Mouse (Mus musculus) mature B cell (primary cell): ENCODE measurements around the gene Sohlh1.
"Not testable (repeated sequence)": the region's sequence is repeated elsewhere in the genome, so short reads cannot be mapped to it uniquely, and the experiment has no call there.

Experiments
- in situ Hi-C: fragments of 300-500 bp; cut with MboI; formaldehyde crosslinking; loops from 2 replicates; pipeline ENCODE4 v1.14.3; 2019

Sohlh1 gene

GRCm38 (mm10) chr2:25842161-25842560, 4.9 kb downstream of the Sohlh1 start:
- in situ Hi-C loops: no loop called here

- in situ Hi-C loops: no loop called here
Observed at GRCm38 (mm10) chr2:25836291-25836690, 10.8 kb downstream of the Sohlh1 start.

DNA sequence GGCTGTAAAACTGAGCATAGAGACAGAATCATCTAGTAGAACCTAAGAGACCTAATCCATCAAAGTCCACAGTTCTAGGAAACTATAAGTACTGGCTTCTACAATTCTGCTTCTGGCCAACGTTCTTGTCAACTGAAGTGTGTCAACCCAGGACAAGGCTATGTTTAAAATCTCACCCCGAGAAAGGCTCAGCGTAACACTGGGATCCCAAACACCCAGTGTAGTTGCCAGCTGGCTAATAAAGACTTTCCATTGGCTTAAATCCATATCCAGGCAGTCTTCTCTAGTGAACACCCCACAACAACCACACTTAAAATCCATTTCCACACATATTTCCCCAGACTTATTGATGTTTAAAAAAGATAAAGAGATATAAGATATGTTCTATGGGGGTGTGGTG, 16.3 kb downstream of the Sohlh1 start:
- in situ Hi-C loops: no loop called here

DNA sequence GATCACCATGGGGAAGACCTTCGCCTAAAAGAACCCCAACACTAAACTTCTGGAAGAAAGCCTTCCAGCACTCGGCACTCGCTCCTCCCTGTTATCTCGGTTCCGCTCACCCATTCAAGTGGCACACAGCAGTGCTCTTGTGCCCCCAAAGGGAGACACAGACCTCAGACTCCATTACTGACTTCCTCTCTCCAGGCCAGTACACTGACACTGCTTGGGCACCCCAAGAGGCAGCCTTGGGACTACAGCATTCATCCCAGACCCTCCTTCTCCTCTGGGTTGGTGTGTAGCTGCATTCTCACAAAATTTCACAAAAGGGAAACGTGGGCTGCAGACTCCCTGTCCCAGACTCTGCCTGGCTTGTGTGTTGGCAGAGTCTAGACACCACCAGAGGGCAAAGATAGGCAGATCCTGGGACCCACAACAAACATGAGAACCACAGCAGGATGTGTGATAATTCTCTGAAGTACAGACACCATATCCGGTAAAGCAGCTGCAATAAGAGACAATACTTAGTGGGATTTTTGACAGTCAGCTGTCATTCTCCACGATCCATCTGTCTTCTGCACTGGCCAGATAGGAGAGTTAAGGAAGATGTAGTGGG, 18.6 kb downstream of the Sohlh1 start:
- in situ Hi-C loops: no loop called here

DNA sequence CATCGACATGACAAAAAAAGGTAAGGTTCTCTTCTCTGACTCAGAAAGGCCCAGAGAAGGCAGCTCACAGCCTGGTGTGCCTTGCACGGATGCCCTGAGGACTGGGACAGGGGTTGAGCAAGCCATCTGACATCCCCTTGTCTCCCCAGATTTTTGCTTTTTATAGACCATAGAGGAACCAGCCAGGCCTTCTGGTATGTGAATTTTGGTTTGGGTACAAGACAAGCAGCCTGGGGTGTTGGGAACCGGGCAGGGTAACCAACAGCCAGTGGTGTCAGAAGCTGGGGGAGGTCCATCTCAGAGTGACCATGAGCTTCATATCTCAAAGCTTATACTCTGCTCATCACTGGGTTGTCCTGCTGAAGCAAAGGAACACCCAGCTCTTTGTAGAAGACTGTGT, 22.3 kb downstream of the Sohlh1 start:
- in situ Hi-C loops: no loop called here

- in situ Hi-C loops: no loop called here
Observed at GRCm38 (mm10) chr2:25822806-25823205, 24.2 kb downstream of the Sohlh1 start, which contains the start of gene Lcn9. TSS of gene Lcn9 (plus strand) at chr2:25823153.

DNA sequence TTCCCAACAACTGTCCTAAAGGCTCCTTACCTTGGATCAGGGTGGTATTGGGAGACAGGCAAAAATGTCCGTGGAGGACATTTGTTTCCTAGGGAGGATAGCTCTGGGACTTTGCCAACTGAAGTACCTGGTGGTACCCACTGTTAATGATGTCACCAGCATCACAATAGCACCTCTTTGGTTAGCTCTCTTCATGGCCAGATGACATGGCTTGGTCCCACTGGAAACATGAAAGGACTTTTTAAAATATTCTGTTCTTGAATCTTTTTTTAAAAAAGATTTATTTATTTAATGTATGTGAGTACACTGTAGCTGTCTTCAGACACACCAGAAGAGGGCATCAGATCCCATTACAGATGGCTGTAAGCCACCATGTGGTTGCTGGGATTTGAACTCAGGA, 31.3 kb downstream of the Sohlh1 start, which contains the start of gene Glt6d1:
Gene Glt6d1 (minus strand): TSS at position 101 of the 400 bp plus-strand sequence.
- in situ Hi-C loops: not testable (repeated sequence)

DNA sequence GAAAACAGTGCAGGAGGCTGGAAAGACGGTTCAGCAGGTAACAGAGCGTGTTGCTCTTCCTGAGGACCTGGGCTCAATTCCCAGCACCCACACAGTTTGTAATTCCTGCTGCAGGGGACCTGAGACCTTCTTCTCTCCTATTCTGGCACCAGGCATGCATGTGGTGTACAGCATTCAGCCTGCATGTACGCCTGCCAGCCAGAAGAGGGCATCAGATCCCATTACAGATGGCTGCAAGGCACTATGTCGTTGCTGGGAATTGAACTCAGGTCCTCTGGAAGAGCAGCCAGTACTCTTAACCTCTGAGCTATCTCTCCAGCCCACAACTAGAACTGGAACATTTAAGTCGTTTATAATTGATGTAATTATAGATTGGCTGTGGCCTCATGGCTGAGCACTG, 33.7 kb downstream of the Sohlh1 start:
- in situ Hi-C loops: no loop called here

DNA sequence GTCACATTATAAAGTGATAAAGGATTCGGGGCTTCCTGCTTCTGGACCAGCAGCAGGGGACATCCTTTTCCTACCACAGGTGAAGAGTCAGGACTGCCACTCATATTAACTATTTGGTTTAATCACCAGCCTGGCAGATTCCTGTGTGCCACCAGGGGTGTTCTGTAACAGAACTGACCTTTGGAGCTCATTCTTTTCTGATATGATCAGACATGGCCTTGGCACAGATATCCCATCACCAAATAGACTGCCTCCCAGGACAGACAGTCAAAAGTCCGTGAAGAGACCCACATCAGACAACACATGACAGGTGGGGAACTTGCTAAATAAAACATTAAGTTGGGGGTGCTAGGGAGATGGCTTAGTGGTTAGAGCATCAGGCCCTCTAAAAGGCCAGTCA, 35.3 kb downstream of the Sohlh1 start:
- in situ Hi-C loops: no loop called here

GRCm38 (mm10) chr2:25798065-25798464, 49.0 kb downstream of the Sohlh1 start:
- in situ Hi-C loops: no loop called here

GRCm38 (mm10) chr2:25797635-25798034, 49.4 kb downstream of the Sohlh1 start:
- in situ Hi-C loops: no loop called here
